Mouse (Mus musculus) activated CD4-positive, CD25-positive, alpha-beta regulatory T cell, adult 4 months (primary cell): ENCODE measurements around the gene Pitx3. TPM values are rescaled to one million over a fixed set of nuclear protein-coding genes. Genes with fewer than 3 reads are reported as not detected.
"Not testable (repeated sequence)": the region's sequence is repeated elsewhere in the genome, so short reads cannot be mapped to it uniquely, and the experiment has no call there.

Source experiments
- ATAC-seq: one replicate; pipeline ENCODE4 v1.8.0; 2017
- polyA plus RNA-seq, 2 experiments: library from polyadenylated mRNA; unstranded; fragments of 100-300 nt; shearing (Covaris generic); gene quantifications; one replicate each; pipeline ENCODE4 v1.2.1; 2017

Gene Pitx3
- polyA plus RNA-seq, result not detected

DNA sequence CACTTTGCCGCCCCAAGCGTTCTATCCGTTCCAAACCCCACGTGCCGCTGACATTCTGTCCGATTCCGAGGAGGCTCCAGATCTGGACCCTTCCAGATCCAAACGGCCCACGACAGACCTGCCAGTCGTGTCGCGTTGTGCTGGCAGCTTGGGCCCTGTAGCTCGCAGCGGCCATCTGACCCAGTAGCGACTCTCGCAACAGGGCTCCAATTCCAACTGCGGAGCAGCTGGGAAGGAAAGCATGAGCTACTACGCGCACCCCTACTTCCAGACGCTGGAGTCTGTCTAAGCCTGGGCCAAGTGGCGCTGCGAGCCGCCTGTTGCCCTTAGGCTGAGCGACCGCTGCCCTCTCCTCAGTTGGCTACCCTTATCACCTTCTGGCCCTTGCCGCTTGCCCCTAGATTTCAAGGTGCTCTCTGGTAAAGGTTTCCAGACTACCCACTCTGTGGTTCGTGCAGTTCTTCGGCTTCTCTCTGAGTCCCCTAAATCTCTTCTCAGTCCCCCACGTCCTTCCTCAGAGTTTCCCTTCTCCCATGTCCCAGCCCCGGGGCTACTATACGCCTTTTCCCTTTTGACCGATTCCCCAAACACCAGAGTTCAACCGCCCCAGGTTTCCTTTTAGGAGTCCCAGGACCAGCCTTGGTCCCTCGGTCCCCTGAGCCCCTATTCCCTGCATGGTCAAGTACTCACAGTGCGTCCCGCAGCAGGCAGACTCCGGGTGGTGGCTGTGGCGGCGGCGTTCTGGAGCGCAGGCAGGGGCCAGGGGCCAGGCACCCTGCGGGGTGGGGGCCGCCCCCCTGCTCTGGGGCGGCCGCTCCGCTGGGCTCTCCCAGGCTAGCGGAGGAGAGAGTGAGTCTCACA is at the start of gene Pitx3:
TSS of gene Pitx3 (minus strand) at position 816 of the 861 bp plus-strand sequence.
- ATAC-seq, result no peak

- no peak for ATAC-seq
Observed at GRCm38 (mm10) chr19:46187203-46187602, 39.1 kb upstream of the Pitx3 start.

- no peak for ATAC-seq
Observed at GRCm38 (mm10) chr19:46186611-46187010, 38.5 kb upstream of the Pitx3 start.

- no peak for ATAC-seq
Observed at GRCm38 (mm10) chr19:46182241-46182640, 34.1 kb upstream of the Pitx3 start.

GRCm38 (mm10) chr19:46180274-46180673 is 32.1 kb upstream of the Pitx3 start:
- ATAC-seq, result no peak

- no peak for ATAC-seq
Observed at GRCm38 (mm10) chr19:46177046-46177445, 28.9 kb upstream of the Pitx3 start.

- ATAC-seq, result no peak
Observed at GRCm38 (mm10) chr19:46175173-46175572, 27.0 kb upstream of the Pitx3 start.

GRCm38 (mm10) chr19:46172541-46172940 is 24.4 kb upstream of the Pitx3 start:
- ATAC-seq, result no peak

DNA sequence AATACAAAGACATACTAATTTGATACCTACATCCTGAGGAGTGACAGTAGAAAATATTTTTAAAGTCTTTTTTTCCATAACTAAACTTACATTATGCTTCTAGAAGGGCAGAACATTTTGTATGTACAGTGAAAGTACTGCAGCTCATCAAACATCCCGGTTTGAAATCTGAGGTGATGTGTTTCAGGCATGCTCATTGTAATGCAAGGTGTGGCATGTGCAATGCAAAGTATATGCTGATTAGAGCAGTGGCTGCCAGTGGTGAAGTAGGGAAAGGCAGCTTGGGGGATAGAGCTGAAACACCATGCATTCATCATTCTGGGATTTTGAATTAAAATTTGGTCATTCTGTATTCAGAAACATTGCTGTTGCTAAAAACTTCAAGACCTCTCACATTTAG is 21.8 kb upstream of the Pitx3 start:
- no peak for ATAC-seq

DNA sequence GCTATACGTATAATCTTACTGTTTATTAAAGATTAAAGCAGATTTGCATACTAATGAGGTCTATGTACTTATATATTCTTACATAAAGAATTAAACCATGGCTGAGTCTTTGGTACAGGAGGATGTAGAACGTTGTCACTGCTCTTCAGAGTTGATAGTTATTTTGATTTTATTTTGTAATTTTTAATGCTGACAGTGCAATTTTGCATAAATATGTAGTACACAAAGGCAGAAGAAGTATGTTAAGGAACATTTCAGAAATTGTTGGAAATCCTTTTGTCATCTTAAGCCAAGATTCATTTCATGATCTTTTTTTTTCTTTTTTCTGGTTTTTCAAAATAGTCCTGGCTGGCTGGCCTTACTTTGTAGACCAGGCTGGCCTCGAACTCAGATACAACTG is 21.3 kb upstream of the Pitx3 start:
- no peak for ATAC-seq

- not testable (repeated sequence) for ATAC-seq
Observed at GRCm38 (mm10) chr19:46167169-46167568, 19.0 kb upstream of the Pitx3 start.

- ATAC-seq, result no peak
Observed at GRCm38 (mm10) chr19:46165950-46166349, 17.8 kb upstream of the Pitx3 start.

DNA sequence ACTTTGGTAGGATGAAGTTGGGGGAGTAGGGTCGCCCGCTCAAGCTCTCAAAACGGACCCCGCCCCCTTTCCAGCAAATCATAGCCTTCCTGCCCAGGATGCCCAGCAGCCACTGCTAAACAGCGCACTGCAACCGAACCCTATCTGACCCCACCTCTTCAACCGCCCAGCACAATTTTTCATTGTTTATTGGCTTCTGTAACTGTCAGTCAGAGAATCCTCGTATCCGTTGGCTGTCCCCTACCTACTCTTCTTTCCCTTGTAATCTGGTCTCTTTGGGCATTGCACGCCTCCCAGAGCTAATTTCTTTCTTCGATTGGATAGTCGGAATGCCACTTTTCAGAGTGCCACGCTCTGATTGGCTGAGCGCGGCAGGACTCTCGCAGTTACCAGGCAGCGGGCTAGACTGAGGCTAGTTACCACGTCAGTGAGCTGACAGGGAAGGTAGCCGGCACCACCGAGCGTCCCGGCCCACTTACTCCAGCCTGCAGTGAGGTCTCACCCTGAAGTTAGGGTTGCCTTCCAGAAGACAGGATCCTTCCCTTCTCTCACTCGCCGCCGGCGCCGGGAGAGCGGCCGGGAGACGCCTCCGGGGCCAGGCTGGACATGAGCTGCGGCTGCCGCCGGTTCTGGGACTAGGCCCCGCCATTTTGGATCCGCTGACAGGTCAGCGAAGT is 4.1 kb upstream of the Pitx3 start, which contains the start of gene Gbf1:
TSS of gene Gbf1 (plus strand) at position 383 of the 677 bp plus-strand sequence.
- ATAC-seq, result peak; percentile 98

GRCm38 (mm10) chr19:46149091-46149490 is 965 bp upstream of the Pitx3 start:
- ATAC-seq, result no peak

- ATAC-seq, result no peak
Observed at GRCm38 (mm10) chr19:46148372-46148760, 240 bp upstream of the Pitx3 start.

DNA sequence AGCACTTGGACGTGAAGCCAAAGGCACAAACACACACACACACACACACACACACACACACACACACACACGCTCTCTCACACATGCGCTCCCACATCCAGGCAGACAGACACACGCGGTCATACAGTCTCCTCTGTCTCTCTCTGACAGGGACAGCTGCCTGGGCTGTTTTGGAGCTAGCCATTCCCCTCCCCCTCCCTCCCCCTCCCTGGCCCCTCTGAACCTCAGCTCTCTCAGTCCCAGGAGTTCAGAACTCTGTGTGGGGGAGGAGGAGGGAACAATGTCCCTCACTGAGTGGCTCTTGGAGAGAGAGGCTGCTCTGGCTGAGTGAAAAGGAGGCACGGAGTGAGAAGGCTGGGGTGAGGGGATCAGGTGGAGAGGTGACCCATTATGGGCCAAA is 7.0 kb downstream of the Pitx3 start:
- ATAC-seq, result no peak

- ATAC-seq, result no peak
Observed at GRCm38 (mm10) chr19:46140324-46140723, 7.8 kb downstream of the Pitx3 start.

DNA sequence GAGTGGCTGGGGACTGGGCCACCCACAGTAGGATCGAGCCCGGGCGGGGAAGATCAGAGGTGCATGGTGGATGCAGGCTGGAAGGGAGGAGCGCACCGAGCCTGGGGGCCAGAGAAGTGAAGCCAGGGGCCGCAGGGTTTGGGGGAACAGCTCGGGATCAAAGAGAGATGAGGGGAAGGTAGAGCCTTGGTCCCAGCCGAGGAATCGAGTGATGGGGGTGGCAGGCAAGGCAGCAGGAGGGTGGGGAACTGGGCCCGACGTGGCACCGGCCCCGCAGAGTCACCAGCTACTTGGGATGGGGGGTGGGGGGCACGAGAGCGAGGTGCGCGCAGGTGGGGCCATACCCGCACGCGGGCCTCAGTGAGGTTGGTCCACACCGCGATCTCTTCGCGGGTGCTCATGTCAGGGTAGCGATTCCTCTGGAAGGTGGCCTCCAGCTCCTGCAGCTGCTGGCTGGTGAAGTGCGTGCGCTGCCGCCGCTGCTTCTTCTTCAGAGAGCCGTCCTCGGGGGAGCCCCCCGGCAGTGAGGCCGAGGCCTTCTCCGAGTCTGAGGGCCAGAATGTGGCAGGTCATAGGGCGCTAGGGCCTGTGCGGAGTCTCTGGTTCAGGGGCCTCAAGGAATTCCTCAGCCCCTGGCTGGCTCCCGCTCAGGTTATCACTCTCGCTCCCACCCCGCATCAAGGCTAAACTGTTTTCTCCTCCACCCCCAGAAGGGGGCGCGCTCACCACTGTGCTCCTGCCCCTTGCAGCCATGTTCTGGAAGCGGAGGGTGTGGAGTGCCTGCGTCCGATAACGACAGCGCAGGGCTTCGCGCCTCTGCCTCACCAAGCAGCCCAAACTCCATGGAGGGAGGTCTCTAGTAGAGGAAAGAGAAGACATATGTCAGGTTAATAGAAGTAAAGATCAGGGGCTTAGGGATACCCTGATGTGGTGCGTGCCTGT is 11.2 kb downstream of the Pitx3 start:
- peak; percentile 64 for ATAC-seq

GRCm38 (mm10) chr19:46135789-46136638 is 12.1 kb downstream of the Pitx3 start:
- peak; percentile 62 for ATAC-seq

GRCm38 (mm10) chr19:46135297-46135696 is 12.8 kb downstream of the Pitx3 start:
- ATAC-seq, result no peak

GRCm38 (mm10) chr19:46132577-46132976 is 15.5 kb downstream of the Pitx3 start:
- ATAC-seq, result no peak
